Mouse (Mus musculus) CH12.LX (cell line): ENCODE measurements around the gene Specc1l.

Experiments
- CTCF ChIP-seq, 2 experiments: IDR thresholded peaks in 1 of 2; conservative IDR thresholded peaks in 1 of 2; 2 replicates each; pipeline ENCODE4 v1.5.1; 2011 to 2012; ENCODE audit warnings: low read depth in 2 of 2, low read length in 2 of 2, improper control_type of control experiment in 1 of 2, inconsistent platforms in 1 of 2, mild to moderate bottlenecking in 1 of 2, moderate library complexity in 1 of 2
- ELF1 ChIP-seq: IDR thresholded peaks from 2 replicates; pipeline ENCODE4 v1.6.1; 2014; ENCODE audit warnings: low read depth, mild to moderate bottlenecking, inconsistent platforms, low read length, improper control_type of control experiment
- MXI1 ChIP-seq: IDR thresholded peaks from 2 replicates; pipeline ENCODE4 v1.6.1; 2011; ENCODE audit warnings: mild to moderate bottlenecking, low read depth, low read length, improper control_type of control experiment
- NRF1 ChIP-seq: IDR thresholded peaks from 2 replicates; pipeline ENCODE4 v1.6.1; 2014; ENCODE audit warnings: low read depth, mild to moderate bottlenecking, inconsistent platforms, low read length, improper control_type of control experiment, moderate library complexity
- POLR2A ChIP-seq: IDR thresholded peaks from 2 replicates; pipeline ENCODE4 v1.6.1; 2011; ENCODE audit warnings: low read depth, mild to moderate bottlenecking, improper control_type of control experiment, low read length

- TF ChIP-seq POLR2A (no peak), NRF1 (no peak), ELF1 (no peak), CTCF (conservative IDR thresholded peaks at IDR 0.05 in 1 of 2, IDR thresholded peaks at IDR 0.05 in 1 of 2; ENCODE audit: low read depth in 2 of 2, low read length in 2 of 2) (no peak), MXI1 (no peak)
Measured at GRCm38 (mm10) chr10:75355341-75355740, 143.5 kb downstream of the Specc1l start.
